ENCODE assay signal across 17 mouse cellular contexts in genomic region chr3:116520141-116520761, GRCm38 (mm10). TPM values are rescaled to one million over a fixed set of nuclear protein-coding genes. Genes with fewer than 3 reads are reported as not detected.
"Had no signal": no experiment of that assay in that cellular context is flagged by ENCODE, and none has a peak within 500 bp of the region (broad histone marks: within the 10 kb centered on the region; RNA-seq: fewer than 3 reads in every experiment).

No protein-coding gene starts in this region.

- ATAC-seq: lung, postnatal 0 days; midbrain, embryonic 15.5 days had no signal

- H3K9ac ChIP-seq: limb, embryonic 12.5 days; liver, embryonic 14.5 days; midbrain, embryonic 15.5 days; neural tube, embryonic 12.5 days had no signal

- H3K27ac ChIP-seq: kidney, postnatal 0 days; layer of hippocampus, adult 2 months; limb, embryonic 12.5 days; liver, embryonic 14.5 days; midbrain, embryonic 15.5 days; neural tube, embryonic 12.5 days had no signal

- H3K9me3 ChIP-seq: limb, embryonic 12.5 days; midbrain, embryonic 15.5 days; neural tube, embryonic 12.5 days had no signal

- H3K36me3 ChIP-seq: midbrain, embryonic 15.5 days had no signal

- H3K27me3 ChIP-seq: limb, embryonic 12.5 days; midbrain, embryonic 15.5 days; neural tube, embryonic 12.5 days had no signal

- H3K4me2 ChIP-seq: limb, embryonic 12.5 days; midbrain, embryonic 11.5 days; midbrain, embryonic 15.5 days; neural tube, embryonic 12.5 days had no signal

- DNase-seq: kidney, postnatal 36 days; liver; lung, adult 2 months; lung, postnatal 4 days; right cerebral cortex, postnatal 4 days; spleen, adult 18-20 months; thymus, postnatal 36 days had no signal

- H3K4me3 ChIP-seq: layer of hippocampus, adult 2 months; limb, embryonic 12.5 days; midbrain, embryonic 15.5 days; neural tube, embryonic 12.5 days had no signal

- H3K4me1 ChIP-seq: limb, embryonic 12.5 days; midbrain, embryonic 15.5 days; neural tube, embryonic 12.5 days had no signal

RNA-seq across cellular contexts. Expression of gene Lrrc39, which starts 42.5 kb away (rescaled TPM):
- total RNA-seq: monocyte, adult 5-6 weeks had no signal
- polyA plus RNA-seq: testis, adult 2 months had no signal
